Comparison of ENCODE assay signal across 37 mouse cellular contexts in genomic region chr5:110330508-110330907, GRCm38 (mm10). TPM values are rescaled to one million over a fixed set of nuclear protein-coding genes. Genes with fewer than 3 reads are reported as not detected.
DNase-seq lines count a peak whose midpoint lies in the region; ATAC-seq and TF ChIP-seq lines count a peak whose summit lies in the region.
"Had no signal": no experiment of that assay in that cellular context is flagged by ENCODE, and none has a peak within 500 bp of the region (broad histone marks: within the 10 kb centered on the region; RNA-seq: fewer than 3 reads in every experiment).

No protein-coding gene starts in this region.

- no peak overlapping the region for H3K4me3 ChIP-seq in lung, embryonic 14.5 days (ENCODE audit: low read depth, low read length)
- H3K4me3 ChIP-seq: erythroblast, embryonic 14.5 days; gastrocnemius, adult 2 months; heart, embryonic 13.5 days; liver, embryonic 15.5 days; neural tube, embryonic 15.5 days; stomach, embryonic 15.5 days had no signal

- no peaks in the 10 kb centered on the region for H3K4me1 ChIP-seq in lung, embryonic 14.5 days (ENCODE audit: insufficient read depth)
- H3K4me1 ChIP-seq: heart, embryonic 13.5 days; liver, embryonic 15.5 days; neural tube, embryonic 15.5 days; stomach, embryonic 15.5 days had no signal

- intact Hi-C loops in gastrocnemius, postnatal 36 days (cut with DNase I) = no loop called here

- no peaks in the 10 kb centered on the region for H3K27me3 ChIP-seq in lung, embryonic 14.5 days (ENCODE audit: insufficient read depth, low read length)
- H3K27me3 ChIP-seq: heart, embryonic 13.5 days; liver, embryonic 15.5 days; neural tube, embryonic 15.5 days; stomach, embryonic 15.5 days had no signal

- peak; percentile 28 for DNase-seq in kidney, adult 11 months
- DNase-seq in kidney, adult 18-20 months = no peak
- DNase-seq in lung, embryonic 14.5 days = peak; percentile 14
- no peak for DNase-seq in lung, adult 18-20 months
- peak; percentile 34 to 49 for DNase-seq in kidney, postnatal 36 days
- DNase-seq in MN1 (ENCODE audit: low spot score) = no peak
- no peak for DNase-seq in gastrocnemius, postnatal 36 days
- DNase-seq: adrenal gland, postnatal 25 days; cerebellum, adult 11-12 months; cerebellum, adult 9-11 months; gastrocnemius, adult 2 months; heart, postnatal 10 days; layer of hippocampus, adult 9-11 months; liver; lung, postnatal 36 days; midbrain, embryonic 14.5 days; right cerebral cortex, postnatal 25 days; thymus, postnatal 14 days had no signal

- no peak for ATAC-seq in lung, embryonic 14.5 days (ENCODE audit: insufficient read depth)
- ATAC-seq: forebrain, embryonic 16.5 days; hindbrain, embryonic 16.5 days had no signal

- H3K27ac ChIP-seq in lung, embryonic 14.5 days (ENCODE audit: low read depth) = no peak overlapping the region
- H3K27ac ChIP-seq: gastrocnemius, adult 2 months; heart, embryonic 13.5 days; liver, embryonic 15.5 days; neural tube, embryonic 15.5 days; stomach, embryonic 15.5 days had no signal

- no peaks in the 10 kb centered on the region for H3K9me3 ChIP-seq in lung, embryonic 14.5 days (ENCODE audit: low read depth, low read length)
- H3K9me3 ChIP-seq: G1E; heart, embryonic 13.5 days; liver, embryonic 15.5 days; neural tube, embryonic 15.5 days; stomach, embryonic 15.5 days had no signal

- no peak overlapping the region for H3K4me2 ChIP-seq in lung, embryonic 14.5 days
- H3K4me2 ChIP-seq: heart, embryonic 13.5 days; liver, embryonic 15.5 days; neural tube, embryonic 15.5 days; stomach, embryonic 15.5 days had no signal

- peaks cover 87% of the 10 kb centered on the region for H3K36me3 ChIP-seq in lung, embryonic 14.5 days (ENCODE audit: insufficient read depth)

- 76% methylated on average over 3 of the region's 3 CpGs for WGBS in lung, embryonic 14.5 days

- TF ChIP-seq CTCF in lung, embryonic 14.5 days (IDR thresholded peaks at IDR 0.05; ENCODE audit: low read depth) = no peak

- H3K9ac ChIP-seq in lung, embryonic 14.5 days = no peak overlapping the region
- H3K9ac ChIP-seq: heart, embryonic 13.5 days; liver, embryonic 15.5 days; neural tube, embryonic 15.5 days; stomach, embryonic 15.5 days had no signal

RNA-seq across cellular contexts. Expression of gene P2rx2, which starts 12.5 kb away (rescaled TPM):
- polyA plus RNA-seq in lung, embryonic 14.5 days (2014; fragmentation: Nextera tagmentation; extraction: Ambion mirVana) = 14.1 and 15.4 TPM in 2 replicates
- not detected for total RNA-seq in gastrocnemius, postnatal 36 days (2021)
- total RNA-seq: G1E; gastrocnemius, adult 2 months; gastrocnemius, postnatal 4 days; heart, adult 8-10 months; heart, postnatal 10 days; megakaryocyte-erythroid progenitor cell, adult 5-6 weeks had no signal
- polyA plus RNA-seq: erythroblast, embryonic 14.5 days; G1E; liver, embryonic 15.5 days had no signal

RNA-seq across cellular contexts. Expression of gene Lrcol1, which starts 14.0 kb away (rescaled TPM):
- polyA plus RNA-seq in lung, embryonic 14.5 days (2014; fragmentation: Nextera tagmentation; extraction: Ambion mirVana) = 2.4 and 2.6 TPM in 2 replicates
- not detected for total RNA-seq in gastrocnemius, postnatal 36 days (2021)
- total RNA-seq: adrenal gland, postnatal 25 days; G1E; gastrocnemius, adult 2 months; gastrocnemius, postnatal 4 days; heart, adult 8-10 months; heart, postnatal 10 days; left cerebral cortex, postnatal 10 days; megakaryocyte-erythroid progenitor cell, adult 5-6 weeks had no signal
- polyA plus RNA-seq: cortical plate, adult 2 months; embryonic facial prominence, embryonic 14.5 days; erythroblast, embryonic 14.5 days; forebrain, embryonic 11.5 days; forebrain, embryonic 16.5 days; G1E; heart, embryonic 13.5 days; hindbrain, embryonic 11.5 days; hindbrain, embryonic 16.5 days; intestine, embryonic 14.5 days; limb, embryonic 11.5 days; liver, embryonic 15.5 days; midbrain, embryonic 14.5 days; neural tube, embryonic 15.5 days; stomach, embryonic 15.5 days; urinary bladder, adult 2 months had no signal

RNA-seq across cellular contexts. Expression of gene Pole, which starts 44.4 kb away (rescaled TPM):
- 43.9 and 44.9 TPM in 2 replicates for polyA plus RNA-seq in lung, embryonic 14.5 days (2014; fragmentation: Nextera tagmentation; extraction: Ambion mirVana)
- total RNA-seq in gastrocnemius, postnatal 36 days (2021) = 1 to 10 TPM in 1 of 2 experiments, under 1 TPM in 1; 0.84 to 2.7 TPM

RNA-seq across cellular contexts. Expression of gene Pxmp2, which starts 44.5 kb away (rescaled TPM):
- polyA plus RNA-seq in lung, embryonic 14.5 days (2014; fragmentation: Nextera tagmentation; extraction: Ambion mirVana) = 8.5 and 9.4 TPM in 2 replicates
- total RNA-seq in gastrocnemius, postnatal 36 days (2021) = 10 to 100 TPM; 31.8 to 48.6 TPM

Comparison
In these comparisons a context has a peak if more than half of its experiments do, and no peak if none do; other contexts are left out.
1. DNase-seq: peak in kidney, adult 11 months (single experiment), lung, embryonic 14.5 days (single experiment) and kidney, postnatal 36 days (2 of 2); none in kidney, adult 18-20 months (single experiment), lung, adult 18-20 months (0 of 2), MN1 (single experiment) and gastrocnemius, postnatal 36 days (0 of 2).